Mouse (Mus musculus): ENCODE results near the gene Gm19402.
"Not testable (repeated sequence)": the region's sequence is repeated elsewhere in the genome, so short reads cannot be mapped to it uniquely, and the experiment has no call there.

Gm19402 gene

GRCm38 (mm10) chr10:77690356-77690807 lies at the start of gene Gm19402:
TSS of gene Gm19402 (minus strand) at chr10:77690757.
- DNase-seq = not testable (repeated sequence)

- no peak for DNase-seq
Measured at GRCm38 (mm10) chr10:77738929-77739328, 48.4 kb upstream of the Gm19402 start.

DNA sequence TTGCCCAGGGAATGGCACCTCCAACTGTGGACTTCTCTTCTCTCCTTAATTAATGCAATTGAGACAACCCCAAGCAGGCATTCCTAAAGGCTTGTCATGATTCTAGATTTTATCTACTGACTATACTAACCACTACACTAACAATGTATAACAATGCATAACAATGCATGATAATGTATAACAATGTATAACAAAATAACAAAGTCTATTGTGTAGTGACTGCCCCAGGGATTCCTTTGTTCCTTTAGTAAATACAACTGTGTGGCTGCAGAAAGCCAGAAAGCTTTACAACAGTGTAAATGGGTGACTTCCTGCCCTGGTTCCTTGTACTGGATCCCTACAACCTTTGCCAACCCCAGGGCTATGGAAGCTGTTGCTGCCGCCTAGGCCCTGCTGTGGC lies 45.4 kb upstream of the Gm19402 start:
- DNase-seq = no peak

GRCm38 (mm10) chr10:77729241-77729640 lies 38.7 kb upstream of the Gm19402 start:
- no peak for DNase-seq

- DNase-seq = no peak
Measured at GRCm38 (mm10) chr10:77728280-77728679, 37.7 kb upstream of the Gm19402 start.

GRCm38 (mm10) chr10:77726186-77726585 lies 35.6 kb upstream of the Gm19402 start, which contains the start of gene Gm10100:
TSS of gene Gm10100 (plus strand) at chr10:77726486.
- no peak for DNase-seq

- no peak for DNase-seq
Measured at GRCm38 (mm10) chr10:77724855-77725254, 34.3 kb upstream of the Gm19402 start.

DNA sequence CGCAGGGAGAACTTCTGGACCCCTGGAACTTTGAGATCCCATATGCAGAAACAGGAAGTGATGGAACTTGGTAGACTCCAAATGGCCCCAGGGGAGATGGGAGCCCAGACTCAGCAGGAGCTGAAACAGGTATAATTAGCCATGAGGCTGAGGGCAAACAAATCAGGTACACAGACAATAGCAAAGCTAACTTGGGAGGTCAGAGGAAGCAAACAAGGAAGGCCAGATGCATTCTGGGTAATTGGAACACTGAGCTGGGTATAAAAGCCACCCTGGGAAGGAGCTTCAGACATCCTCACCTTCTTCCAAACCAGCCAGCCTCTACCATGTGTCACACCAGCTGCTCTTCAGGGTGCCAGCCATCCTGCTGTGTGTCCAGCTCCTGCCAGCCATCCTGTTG lies 29.7 kb upstream of the Gm19402 start, which contains the start of gene Krtap12-1:
Gene Krtap12-1 (plus strand): TSS at position 301 of the 400 bp plus-strand sequence.
- DNase-seq = not testable (repeated sequence)

- no peak for DNase-seq
Measured at GRCm38 (mm10) chr10:77715507-77715906, 24.9 kb upstream of the Gm19402 start, which contains the start of gene Gm10142. TSS of gene Gm10142 (plus strand) at chr10:77715807.

- no peak for DNase-seq
Measured at GRCm38 (mm10) chr10:77713734-77714133, 23.2 kb upstream of the Gm19402 start.

DNA sequence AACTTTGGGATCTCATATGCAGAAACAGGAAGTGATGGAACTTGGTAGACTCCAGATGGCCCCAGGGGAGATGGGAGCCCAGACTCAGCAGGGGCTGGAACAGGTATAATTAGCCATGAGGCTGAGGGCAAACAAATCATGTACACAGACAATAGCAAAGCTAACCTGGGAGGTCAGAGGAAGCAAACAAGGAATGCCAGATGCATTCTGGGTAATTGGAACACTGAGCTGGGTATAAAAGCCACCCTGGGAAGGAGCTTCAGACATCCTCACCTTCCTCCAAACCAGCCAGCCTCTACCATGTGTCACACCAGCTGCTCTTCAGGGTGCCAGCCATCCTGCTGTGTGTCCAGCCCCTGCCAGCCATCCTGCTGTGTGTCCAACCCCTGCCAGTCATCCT lies 20.6 kb upstream of the Gm19402 start, which contains the start of gene Gm10024:
Gene Gm10024 (plus strand): TSS at position 301 of the 400 bp plus-strand sequence.
- not testable (repeated sequence) for DNase-seq

- DNase-seq = no peak
Measured at GRCm38 (mm10) chr10:77709831-77710230, 19.3 kb upstream of the Gm19402 start.

- no peak for DNase-seq
Measured at GRCm38 (mm10) chr10:77706326-77706725, 15.8 kb upstream of the Gm19402 start, which contains the start of gene Gm10272. TSS of gene Gm10272 (plus strand) at chr10:77706626.

DNA sequence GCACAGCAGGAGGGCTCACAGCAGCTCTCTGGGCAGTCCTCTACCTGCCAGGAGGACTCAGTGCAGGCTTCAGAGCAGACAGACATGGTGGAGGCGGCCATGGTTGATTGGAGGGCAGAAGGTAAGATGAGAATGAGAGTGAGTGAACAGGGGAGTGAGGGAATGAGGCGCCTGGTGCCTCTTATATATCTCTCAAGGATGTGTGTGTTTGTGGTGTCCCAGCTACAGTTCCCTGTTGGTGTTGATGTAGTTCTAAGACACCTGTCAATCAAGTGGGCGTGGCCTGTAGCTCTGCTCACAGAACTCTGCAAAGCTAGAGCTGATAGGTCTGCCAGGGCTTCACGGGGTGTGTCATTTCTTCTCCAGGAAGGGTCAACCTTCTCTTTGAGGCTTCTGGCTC lies 6.6 kb upstream of the Gm19402 start, which contains the start of gene Gm9508:
Gene Gm9508 (minus strand): TSS at position 101 of the 400 bp plus-strand sequence.
- DNase-seq = no peak

- no peak for DNase-seq
Measured at GRCm38 (mm10) chr10:77687021-77687420, 3.5 kb downstream of the Gm19402 start.

DNA sequence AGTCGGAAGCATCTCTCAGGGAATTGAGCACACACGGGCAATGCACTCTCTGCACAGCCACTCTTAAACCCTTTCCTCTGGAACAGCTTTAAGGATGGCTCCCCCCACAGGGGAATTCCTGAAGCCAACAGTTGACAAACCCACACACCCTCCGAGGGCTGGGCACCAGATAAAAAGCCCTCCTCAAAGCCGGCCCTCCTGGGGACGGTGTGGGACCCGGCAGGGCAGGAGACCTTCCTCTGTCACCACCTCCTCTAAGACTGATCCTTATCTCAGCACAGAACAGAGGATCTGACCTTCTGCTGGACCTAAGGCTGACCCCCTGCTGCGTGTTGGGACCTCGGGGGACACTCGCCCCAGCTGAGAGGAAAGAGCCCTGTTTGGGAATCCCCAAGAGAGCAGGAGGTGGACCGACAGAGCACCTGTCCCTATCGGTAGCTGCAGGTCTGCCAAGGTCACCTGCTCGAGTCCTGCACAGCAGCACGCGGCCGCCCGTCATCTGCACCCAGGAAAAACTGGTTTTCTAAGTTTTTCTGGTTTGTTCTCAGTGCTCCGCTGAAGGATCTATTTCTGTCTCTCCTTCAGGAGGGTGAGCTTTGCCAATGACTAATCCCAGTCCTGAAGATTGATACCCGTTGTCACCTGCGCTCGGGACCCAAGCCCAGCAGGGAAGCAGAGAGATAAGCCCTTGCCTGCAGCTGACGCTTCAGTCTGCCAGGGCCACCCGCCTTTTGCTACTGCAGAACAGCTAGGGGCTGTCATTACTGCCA lies 4.5 kb downstream of the Gm19402 start, which contains the start of gene Tspear:
Gene Tspear (plus strand): TSS at position 675 of the 770 bp plus-strand sequence.
- DNase-seq = no peak

DNA sequence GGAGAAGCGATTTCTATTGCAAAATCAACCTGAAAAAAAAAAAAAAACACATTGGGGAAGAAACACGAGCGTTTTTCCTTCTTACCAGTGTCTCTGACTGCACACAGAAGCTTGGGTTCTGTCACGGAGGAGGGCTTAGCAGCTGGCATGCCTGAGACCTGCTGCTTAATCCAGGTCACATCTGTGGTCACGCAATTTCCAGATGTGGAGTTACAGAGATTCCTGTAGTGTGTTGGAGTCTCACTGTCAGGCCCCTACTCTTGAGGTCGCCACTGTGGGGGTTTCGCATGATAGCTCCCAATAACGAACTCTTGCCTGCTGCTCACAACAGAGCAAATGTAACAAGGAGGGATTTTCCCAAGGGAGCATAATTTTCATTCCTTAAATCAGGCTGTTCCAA lies 6.4 kb downstream of the Gm19402 start:
- DNase-seq = no peak

DNA sequence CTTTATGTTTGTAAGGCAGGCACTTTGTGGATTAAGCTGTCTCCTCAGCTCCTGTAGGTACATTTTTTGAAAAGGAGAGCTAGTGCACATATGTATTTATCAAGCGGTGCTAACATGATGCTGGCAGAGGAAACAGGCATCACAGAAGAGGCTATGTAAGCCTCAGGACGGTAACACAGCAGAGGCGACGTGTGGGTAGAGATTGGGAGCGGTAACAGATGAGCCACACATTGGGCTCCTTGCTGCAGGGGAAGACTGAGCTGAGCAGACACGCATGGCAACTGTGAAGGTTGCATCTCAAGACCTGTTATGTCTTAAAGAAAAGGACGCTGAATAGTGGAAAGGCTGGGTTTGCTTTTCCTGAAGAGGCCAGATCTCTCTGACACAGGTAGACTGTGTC lies 7.6 kb downstream of the Gm19402 start:
- DNase-seq = no peak

- DNase-seq = no peak
Measured at GRCm38 (mm10) chr10:77677562-77677961, 13.0 kb downstream of the Gm19402 start.

DNA sequence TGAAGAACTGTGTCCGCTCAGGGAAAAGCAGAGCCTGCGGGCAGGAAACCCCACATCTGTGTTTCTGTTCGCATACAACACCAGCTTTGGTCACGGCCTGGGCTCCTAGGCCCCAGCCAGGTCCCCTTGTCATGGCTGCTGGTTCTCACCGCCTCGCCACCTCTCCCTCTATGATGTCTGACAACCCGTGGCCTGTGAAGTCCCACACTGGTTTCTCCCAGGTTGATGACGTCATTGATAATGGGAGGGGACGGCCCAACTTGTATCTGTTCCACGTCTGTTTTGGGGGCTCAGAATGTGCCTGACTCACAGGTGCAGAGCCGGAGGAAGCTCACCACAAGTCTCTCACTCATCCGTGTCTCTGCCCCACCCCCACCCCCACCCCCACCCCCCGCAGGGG lies 16.8 kb downstream of the Gm19402 start:
- no peak for DNase-seq

DNA sequence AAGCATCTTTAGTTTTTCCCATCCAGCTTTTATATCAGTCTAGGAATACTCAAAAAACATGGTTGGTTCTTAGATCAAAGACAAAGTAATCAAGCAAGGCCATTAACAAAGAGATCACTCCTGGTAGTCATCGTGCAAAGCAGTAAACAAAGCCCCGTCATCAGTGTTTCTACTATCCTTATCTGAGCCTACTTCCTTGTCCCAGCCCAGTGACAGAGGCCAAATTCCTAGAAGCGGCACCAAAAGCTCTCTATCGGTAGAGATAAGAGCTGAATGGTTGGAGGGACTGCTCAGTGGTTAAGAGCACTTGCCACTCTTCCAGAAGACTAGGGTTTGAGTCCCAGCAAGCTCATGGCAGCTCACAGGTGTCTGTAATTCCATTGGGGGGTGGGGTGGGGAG lies 19.0 kb downstream of the Gm19402 start:
- DNase-seq = no peak

DNA sequence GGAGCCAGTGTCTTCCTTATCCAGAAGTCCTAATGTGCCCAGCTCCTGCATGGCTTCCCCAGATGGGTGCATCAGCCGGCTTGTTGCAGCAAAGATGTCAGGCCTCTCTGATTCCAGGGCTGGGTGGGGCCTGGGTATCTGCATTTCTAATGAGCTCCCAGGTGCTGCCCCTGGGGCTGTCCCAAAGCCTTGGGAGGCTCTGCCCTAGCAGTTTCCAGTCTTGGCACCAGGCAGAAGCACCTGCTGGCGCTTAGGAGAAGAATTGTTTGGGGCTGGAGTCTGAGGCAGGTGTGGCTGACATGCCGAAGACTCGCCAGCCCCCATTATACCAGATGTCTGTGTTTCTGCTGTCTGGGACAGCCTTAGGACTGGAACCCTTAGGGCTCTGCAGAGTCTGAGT lies 19.8 kb downstream of the Gm19402 start:
- no peak for DNase-seq

- DNase-seq = no peak
Measured at GRCm38 (mm10) chr10:77667402-77667801, 23.2 kb downstream of the Gm19402 start.

DNA sequence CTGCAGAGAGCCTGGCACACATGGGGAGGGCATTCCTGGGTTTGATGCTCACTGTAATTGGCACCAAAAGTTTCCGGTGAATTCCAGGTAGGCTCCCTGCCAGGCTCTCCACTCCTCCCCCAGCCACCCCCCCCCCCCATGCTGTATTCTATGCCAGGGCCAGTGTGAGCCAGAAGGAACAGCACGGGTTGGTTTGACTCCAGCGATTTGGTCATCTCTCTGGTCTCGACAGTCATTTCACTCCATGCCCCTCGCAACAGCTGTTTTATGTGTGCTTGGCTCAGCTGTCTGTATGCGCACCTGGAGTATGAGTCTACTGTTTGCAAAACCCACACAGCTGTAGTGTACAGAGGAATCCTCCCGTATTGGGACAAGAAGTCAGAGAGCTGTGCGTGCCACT lies 24.2 kb downstream of the Gm19402 start:
- DNase-seq = no peak

Measured in lung, postnatal 4 days (tissue).